Mouse (Mus musculus) megakaryocyte progenitor cell, adult 5-6 weeks (primary cell): ENCODE measurements around the gene Inpp4b. TPM values are rescaled to one million over a fixed set of nuclear protein-coding genes. Genes with fewer than 3 reads are reported as not detected.
A peak's percentile ranks its signal among the peaks of the same experiment; 100 is the strongest.

Source experiments
- ATAC-seq: replicated peaks from 2 replicates; pipeline ENCODE4 v1.8.0; 2016; ENCODE audit warnings: mild to moderate bottlenecking, moderate TSS enrichment, inconsistent platforms; ENCODE audit not compliant: poor library complexity
- total RNA-seq, 2 experiments: library from RNA; stranded (forward) in 1 of 2; stranded (reverse) in 1 of 2; fragments of 157-497, 149-512 nt in 1 of 2; fragments of 200-1000 nt in 1 of 2; gene quantifications; 2 replicates each; pipeline versions ENCODE4 v1.2.3 to v1.2.4; 2015 to 2017

Gene Inpp4b
- total RNA-seq, 2 experiments from 2014 or later = 0.42 to 1.9 TPM

GRCm38 (mm10) chr8:81823121-81823520 is 480.8 kb downstream of the Inpp4b start:
- ATAC-seq = no peak

- no peak for ATAC-seq
These were observed 482.6 kb downstream of the Inpp4b start for GRCm38 (mm10) chr8:81824975-81825374.

GRCm38 (mm10) chr8:81826406-81826805 is 484.1 kb downstream of the Inpp4b start:
- ATAC-seq = no peak

DNA sequence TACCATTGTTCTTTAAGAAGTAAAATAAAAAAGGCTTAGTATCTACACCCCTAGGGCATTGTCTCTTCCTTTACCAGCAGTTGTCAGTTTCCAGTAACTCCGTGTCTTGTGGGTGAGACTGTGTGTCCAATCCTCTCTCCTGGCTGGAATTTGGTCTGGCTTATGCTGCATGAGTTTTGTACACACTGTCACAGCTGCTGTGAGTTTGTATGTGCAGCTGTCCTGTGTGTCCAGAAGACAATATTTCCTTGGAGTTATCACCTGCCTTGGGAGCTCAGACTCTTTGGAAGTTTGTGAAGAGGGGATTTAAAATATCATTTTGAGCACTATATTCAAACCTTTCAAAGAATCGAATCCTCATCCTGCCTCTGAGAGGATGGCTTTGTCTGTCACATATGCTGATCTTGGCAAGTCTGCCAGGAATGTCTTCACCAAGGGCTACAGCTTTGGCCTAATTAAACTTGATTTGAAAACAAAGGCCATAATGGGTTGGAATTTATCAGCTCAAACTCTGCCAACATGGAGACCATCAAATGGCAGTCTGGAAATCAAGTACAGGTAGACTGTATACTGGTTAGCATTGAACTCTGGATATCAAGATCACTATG is 485.1 kb downstream of the Inpp4b start:
- no peak for ATAC-seq

GRCm38 (mm10) chr8:81831430-81831829 is 489.1 kb downstream of the Inpp4b start:
- ATAC-seq = no peak

- no peak for ATAC-seq
These were observed 491.5 kb downstream of the Inpp4b start for GRCm38 (mm10) chr8:81833852-81834251.

DNA sequence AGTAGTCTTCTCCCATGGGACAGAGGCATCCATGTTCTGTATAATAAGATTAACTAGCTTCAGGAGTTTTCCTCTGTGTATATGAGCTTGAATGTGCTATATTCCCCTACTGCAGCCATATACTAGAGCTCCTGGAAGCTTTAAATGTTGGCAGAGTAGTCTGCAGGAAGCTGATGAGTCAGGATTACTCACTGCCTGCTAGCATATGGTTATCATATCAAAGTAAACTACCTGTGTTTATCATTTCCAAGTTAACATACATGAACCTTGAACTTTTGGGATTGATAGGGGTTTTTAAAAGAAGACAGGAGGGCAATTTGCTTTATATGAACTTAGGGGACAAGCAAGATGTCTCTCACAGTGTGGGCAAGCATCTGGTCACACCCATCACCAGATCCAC is 498.2 kb downstream of the Inpp4b start:
- no peak for ATAC-seq

GRCm38 (mm10) chr8:81844104-81844982 is 502.0 kb downstream of the Inpp4b start:
- ATAC-seq = no peak

DNA sequence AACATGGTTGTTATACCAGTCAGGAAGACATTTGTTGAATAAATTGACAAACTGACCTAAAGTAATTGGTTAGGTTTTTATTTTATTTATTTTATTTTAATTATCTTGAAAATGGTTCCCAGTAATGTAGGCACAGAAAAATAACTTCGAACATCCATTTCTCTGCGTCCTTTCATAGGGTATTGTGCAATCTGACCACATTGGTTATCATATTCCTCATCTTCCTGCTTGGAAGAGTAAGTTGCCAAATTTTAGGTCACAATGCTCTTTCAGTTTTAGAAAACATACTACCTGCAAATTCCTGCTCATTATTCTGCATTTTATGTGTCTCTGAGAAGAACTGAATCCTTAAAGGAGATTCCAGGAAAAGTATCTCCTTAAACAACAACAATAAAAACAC is 505.6 kb downstream of the Inpp4b start:
- ATAC-seq = no peak

GRCm38 (mm10) chr8:81849976-81850375 is 507.6 kb downstream of the Inpp4b start:
- ATAC-seq = no peak

GRCm38 (mm10) chr8:81853184-81853583 is 510.8 kb downstream of the Inpp4b start:
- ATAC-seq = no peak

GRCm38 (mm10) chr8:81854543-81854942 is 512.2 kb downstream of the Inpp4b start:
- ATAC-seq = peak; percentile 74

DNA sequence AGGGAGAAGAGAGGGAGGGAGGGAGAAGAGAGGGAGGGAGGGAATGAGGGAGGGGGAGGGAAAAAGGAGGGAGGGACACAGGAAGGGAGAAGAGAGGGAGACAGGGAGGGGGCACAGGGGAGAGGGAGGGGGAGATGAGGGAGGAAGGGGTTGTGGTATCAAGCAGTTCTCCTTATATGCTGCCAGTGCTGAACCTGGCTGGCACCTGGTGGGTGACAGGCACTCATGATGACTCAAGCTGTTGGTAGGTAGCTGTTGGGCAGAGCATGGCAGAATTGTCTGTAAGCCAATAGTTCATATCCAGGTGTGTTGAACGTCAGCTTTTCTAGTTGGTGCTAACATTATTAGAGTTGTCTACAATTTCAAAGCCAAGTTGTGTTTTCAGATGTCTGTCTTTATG is 512.7 kb downstream of the Inpp4b start:
- ATAC-seq = 0 out of 2 replicates have a peak, but pooled peaks have one; percentile 11

GRCm38 (mm10) chr8:81856120-81856519 is 513.8 kb downstream of the Inpp4b start:
- no peak for ATAC-seq

DNA sequence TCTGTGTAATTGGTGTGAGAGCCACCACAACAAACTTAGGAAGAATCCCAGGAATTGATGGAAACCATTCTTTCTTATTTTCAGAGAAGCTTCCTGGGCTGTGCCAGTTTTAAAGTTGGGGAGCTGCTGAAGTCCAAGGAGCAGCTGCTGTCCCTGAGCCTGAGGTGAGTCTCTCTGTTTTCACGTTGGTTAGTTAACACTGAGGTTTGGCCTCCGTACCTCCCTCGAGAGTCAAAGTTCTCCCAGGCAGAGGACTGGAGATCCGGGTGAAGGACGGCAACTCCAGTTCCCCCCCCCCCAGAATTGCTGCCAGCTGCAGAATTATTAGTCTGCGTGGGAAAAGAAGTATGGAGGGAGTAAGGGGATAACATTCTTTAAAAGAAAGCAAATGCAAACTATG is 514.3 kb downstream of the Inpp4b start:
- ATAC-seq = no peak

- no peak for ATAC-seq
These were observed 516.0 kb downstream of the Inpp4b start for GRCm38 (mm10) chr8:81858393-81858792.

- no peak for ATAC-seq
These were observed 517.4 kb downstream of the Inpp4b start for GRCm38 (mm10) chr8:81859805-81860204.

DNA sequence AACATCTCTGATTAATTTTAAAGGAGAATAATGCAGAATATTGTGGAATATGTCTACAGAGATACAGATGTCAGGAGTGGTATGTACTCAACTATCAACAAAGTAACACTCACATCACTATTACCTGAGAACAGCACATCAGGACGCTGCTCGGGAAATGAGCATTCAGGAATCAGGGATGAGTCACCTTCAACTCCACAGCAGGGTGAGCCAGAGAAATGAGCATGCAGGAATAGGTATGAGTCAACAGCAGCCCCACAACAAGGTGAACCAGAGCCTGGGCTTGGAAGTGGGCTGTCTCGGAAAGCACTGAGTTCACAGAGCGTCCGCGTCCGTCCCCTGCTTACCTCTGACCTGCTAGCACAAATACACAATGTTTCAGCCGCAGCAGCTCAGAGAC is 519.0 kb downstream of the Inpp4b start:
- no peak for ATAC-seq

DNA sequence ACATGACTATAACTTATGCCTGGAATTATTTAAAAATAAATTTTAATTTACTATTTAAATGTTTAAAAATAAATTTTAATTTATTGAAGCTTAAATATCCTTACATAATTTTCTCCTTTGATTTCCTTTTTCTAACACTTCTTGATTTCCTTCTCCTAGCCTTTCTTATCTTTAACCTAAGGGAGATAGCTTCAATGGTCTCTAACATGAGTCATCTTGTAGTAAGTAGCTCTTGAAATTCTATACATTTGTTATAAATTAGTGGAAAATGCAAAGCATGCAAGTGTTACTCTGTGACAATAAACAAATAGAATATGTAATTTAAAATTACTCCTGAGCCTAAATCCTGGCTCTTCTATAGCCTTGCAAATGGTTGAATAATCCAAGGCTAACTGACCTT is 520.4 kb downstream of the Inpp4b start:
- ATAC-seq = no peak

DNA sequence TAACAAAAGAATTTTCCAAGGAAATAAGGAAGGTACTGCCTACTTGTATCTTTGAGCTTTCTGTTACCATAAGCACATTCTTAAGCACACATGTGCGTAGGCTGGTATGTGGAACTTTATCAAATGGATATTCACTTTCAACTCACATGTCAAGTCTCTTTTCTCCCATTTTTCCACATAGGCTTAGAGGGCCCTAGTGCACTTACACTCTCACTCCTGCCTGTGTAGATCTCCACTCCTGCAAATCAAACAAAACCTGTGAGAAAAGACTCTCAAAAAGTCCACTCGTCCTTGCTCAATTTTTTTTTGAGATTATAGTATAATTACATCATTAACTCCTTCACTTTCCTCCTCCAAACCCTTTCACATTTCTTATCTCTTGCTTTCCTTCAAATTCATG is 522.0 kb downstream of the Inpp4b start:
- ATAC-seq = no peak

DNA sequence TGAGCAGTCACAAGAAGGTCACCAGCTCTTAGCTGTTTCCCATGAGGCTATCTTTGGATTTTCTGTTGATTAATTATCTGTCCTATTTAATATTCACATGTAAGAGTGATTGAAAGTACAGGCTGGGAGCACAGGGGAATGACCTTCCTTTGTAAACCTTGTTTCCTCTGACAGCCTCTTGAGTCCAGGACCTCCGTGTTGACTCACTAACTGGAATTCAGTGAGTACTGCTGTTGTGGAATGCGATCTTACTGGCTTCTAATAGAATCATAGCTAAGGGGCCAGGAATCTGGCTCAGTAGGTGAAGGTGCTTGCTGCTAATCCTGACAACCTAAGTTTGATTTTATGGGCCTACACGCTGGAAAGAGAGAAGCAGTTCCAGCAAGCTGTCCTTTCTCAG is 523.3 kb downstream of the Inpp4b start:
- no peak for ATAC-seq

DNA sequence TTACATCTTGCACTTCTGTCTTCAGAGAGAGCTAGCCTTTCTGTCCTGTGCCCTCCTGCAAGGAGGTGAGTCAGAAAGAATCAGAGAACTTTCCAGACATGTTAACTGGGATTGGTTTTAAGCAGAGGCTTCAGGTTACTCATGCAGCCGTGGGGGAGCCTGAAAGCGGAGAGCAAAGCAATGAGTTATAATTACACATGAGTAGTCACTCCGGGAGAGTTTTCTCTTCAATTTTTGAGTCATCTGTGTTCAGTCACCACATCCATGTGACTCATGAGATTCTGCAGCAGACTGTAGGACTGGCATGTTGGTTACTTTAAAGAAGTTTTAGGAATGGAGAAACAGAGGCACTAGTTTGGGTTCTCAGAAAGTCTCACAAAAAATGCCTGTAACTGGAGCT is 524.7 kb downstream of the Inpp4b start:
- ATAC-seq = no peak
